Mouse (Mus musculus) lung, adult 2 months (tissue): ENCODE data around the gene Card19.

Experiments
- CTCF ChIP-seq: fragments of 200-500 bp; IDR thresholded peaks from 2 replicates; pipeline ENCODE4 v1.5.1; 2011; ENCODE audit warnings: mild to moderate bottlenecking, low read length, control low read depth; ENCODE audit not compliant: insufficient read depth
- POLR2A ChIP-seq: fragments of 200-500 bp; IDR thresholded peaks from 2 replicates; pipeline ENCODE4 v1.6.1; 2011; ENCODE audit warnings: low read depth, mild to moderate bottlenecking, control low read depth, low read length, borderline replicate concordance; ENCODE audit errors: extremely low read depth

- no peak for TF ChIP-seq POLR2A
- no peak for TF ChIP-seq CTCF
These were observed 2.9 kb downstream of the Card19 start for GRCm38 (mm10) chr13:49212711-49213500.
